Mouse (Mus musculus) cerebellum, postnatal 10 days (tissue): ENCODE data around the gene Osgin1.
A peak's percentile ranks its signal among the peaks of the same experiment; 100 is the strongest.

Source experiments
- DNase-seq, 2 experiments: peaks; one replicate each; pipeline ENCODE4 v3.0.0; 2021; ENCODE audit warnings: mixed read lengths in 2 of 2

Gene Osgin1

DNA sequence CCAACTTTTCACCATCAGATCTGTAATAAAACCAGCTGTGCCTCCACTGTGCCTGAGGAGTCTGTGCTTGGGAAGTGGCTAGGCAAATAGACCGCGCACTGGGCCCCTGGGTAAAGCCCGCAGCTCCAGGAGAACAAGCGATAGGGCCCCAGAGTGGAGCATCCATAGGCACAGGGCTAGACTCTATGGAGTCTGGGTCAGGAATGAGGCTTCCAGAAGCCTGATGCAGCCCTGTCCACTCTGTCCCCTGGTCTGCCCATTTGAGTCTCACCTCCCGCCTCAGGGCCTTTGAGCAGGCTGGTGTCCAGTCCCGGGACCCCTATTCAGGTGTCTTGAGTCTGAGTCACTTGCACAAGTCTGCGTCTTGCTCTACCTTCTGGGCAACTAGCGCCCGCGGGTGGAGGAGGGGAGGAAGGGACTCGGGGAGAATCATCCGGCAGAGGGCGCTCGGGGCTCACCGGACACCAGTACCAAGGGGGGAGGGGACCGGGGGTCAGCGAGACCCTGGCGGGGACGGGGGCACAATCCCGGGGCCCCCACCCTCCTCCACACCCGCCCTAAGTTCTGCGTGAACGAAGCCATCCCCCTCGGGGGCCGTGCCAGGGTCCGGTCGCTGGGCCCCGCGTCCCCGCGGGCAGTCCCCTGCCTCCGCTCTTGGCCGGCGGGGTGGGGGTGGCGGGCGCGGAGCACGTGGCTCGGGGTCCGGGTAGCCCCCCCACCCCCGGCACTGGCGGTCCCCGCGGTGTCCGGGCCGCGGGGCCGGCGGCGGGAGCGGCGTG, 12.5 kb downstream of the Osgin1 start, which contains the start of gene Necab2:
Gene Necab2, plus strand, starts transcription at position 509 of the 779 bp plus-strand sequence.
- DNase-seq: peak; percentile 97 to 99

DNA sequence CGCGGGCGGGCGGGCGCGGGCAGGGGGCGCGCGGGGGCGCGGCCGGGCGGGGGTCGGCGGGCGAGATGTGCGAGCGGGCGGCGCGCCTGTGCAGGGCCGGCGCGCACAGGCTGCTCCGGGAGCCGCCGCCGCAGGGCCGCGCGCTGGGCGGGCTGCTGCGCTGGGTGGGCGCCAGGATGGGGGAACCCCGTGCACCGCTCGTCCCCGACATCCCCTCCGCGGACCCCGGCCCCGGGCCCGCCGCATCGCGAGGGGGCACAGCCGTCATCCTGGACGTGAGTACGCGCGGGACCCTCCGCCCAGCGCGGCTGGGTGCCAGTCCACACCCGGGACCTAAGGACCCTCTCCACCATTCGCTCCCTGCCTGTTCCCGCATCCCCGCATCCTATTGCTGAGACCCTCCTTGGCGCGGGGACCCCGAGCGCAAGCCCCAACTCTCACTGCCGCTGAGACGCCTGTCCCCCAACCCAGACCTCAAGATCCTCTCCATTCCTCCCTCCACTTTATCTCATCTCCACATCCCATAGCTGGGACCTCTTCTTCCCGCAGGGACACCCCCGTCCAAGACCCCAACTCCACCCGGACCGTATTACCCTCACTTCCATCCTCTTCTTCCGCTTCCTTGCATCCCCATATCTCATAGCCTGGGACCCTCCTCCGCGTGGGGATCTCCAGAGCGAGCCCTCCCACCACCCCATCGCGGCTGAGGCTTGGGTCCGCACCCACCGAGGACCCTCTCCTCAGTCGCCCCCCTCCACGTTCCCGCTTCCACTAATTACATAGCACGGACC, 13.3 kb downstream of the Osgin1 start:
- DNase-seq: peak; percentile 56 to 61

DNA sequence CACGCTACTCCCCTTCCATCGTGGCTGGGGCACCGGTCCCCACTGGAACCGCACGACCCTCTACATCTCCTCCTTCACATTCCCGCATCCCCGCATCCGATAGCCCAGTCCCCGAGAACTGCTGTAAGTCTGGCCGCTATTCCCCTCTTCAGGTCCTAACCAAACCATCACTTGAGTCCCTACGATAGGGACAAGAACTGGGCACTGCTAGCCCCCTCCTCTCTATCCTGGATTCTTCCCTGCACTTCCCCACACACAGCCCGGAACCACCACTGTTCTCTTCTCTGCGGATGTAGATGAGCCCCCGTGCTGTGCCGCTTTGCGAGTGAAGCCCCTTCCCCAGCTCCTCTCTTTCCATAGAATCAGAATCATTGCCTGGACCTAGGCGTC, 13.9 kb downstream of the Osgin1 start:
- DNase-seq: no peak

DNA sequence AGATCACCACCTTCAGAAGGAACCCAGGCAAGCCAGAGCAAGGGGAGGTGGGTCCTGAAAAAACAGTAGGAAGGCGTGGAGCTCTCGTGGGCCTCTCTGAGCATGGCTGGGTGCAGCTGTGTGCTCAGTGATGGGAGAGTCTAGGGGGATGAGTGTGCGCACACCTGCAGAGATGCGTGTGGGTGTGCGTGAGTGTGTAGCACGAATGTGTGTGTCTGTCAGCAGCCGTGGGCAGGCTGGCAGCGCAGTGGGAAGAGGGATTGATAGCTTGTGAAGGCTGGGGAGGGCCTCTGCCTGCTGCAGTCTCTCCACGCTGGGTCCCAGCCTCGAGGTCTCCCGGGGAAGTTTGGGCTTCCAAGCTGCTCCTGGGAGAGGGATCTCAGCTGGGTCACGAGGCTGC, 15.7 kb downstream of the Osgin1 start:
- DNase-seq: no peak

DNA sequence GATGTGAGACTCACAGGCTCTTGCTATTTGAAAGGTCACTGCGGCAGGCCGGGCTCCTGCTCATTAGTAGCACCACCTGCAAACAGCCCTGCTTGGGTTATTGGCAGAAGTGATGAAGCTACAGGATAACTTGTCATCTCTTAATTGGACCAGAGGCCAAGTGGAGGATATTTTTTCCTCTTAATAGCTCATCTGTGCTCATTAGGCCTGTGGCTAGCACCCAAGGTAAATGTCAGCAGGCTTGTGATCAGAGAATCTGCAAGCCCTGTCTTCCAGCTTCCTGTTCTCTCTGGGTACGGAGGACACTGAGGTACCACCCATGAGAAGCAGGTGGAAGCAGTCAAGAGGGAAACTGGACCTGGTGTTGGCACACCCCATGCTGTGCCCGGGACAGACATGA, 17.2 kb downstream of the Osgin1 start:
- no peak for DNase-seq

DNA sequence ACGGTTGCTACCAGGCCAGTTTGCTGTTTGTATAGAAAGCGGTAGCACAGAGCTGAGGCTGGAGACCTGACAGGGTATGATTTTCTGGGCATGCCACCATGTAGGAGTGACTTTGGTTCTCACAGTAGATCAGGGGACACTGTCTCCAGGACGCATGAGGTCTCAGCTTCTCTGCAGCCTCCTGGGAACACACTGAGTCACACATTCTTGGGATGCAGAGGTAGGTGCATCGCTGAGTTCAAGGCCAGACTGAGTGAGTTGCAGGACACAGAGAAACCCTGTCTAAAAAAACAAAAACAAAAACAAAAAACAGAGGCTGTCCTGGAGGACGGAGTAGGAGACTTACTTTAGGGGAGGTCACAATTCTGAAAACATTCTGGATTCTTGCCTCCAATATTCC, 19.0 kb downstream of the Osgin1 start:
- DNase-seq: no peak

DNA sequence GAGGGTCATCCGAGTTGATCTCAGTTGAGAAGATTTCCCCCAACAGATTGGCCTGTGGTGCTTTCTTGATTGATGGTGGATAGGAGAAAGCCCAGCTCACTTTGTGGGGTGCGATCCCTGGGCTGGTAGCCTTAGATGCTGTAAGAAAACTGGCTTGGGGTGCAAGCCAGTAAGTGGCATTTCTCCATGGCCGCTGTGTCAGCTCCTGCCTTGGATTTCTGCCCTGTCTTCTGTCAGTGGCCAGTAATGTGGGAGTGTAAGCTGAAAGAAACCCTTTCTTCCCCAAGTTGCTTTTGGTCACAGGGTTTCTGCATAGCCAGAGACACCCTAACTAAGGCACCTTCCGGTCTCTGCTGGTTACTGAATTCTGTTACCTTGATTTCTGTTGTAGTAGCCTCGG, 22.1 kb downstream of the Osgin1 start:
- DNase-seq: no peak

DNA sequence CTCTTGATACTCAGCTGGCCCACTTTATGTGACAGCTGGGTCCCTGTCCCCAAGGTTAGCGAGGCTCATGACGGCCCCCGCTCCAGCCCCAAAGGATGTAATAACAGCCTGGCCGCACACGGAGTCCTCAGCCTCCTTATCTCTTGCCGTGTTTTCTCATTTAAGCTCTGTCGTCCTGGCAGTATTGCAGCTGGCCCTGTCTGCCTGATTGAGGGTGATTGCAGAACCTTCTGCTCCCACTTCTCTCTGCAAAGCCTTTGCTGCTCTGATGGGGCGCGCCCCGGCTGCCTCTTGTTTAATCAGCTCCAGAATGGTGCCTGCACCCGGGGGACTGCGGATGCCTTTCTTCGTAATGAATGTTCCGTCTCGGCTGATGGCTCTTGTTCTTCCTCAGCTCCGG, 25.8 kb downstream of the Osgin1 start:
- DNase-seq: peak; percentile 63 to 64

DNA sequence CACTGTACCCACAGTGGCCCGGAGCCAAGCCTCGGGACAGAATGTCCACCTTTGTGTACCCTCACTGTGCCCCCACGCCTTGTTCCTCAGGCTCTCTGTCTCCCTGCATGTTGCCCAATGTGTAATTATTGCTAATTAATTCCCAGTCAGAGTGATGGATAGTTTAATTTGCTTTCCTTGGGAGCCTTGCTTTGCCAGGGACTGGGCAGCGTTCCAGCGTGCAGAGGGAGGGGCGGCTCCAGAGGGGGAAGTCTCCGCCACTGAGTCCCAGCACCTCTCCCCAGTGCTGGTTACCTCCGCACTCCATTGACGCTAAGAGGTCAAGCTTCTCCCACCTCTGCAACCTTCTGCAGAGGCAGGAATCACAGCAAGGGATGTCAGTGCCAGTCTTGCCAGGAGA, 27.4 kb downstream of the Osgin1 start:
- peak; percentile 64 to 72 for DNase-seq

DNA sequence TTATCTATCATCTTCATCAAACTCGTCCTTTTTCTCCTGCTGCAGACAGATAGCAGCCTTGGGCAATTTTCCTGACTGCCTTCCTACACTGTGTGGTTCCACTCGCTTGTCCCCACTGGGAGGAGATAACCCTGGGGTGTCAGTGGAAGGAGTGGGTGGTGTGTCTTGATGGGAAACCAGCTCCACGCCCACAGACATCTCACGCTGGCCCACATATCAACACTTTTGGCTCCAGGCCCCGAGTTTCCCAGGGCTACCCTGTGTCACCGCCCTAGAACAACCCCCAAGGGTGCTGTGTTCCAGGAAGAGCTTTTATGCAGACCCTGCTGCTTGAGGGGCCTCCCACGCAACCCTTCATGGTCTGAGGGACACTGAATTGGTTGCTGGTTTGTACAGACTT, 29.8 kb downstream of the Osgin1 start:
- no peak for DNase-seq

DNA sequence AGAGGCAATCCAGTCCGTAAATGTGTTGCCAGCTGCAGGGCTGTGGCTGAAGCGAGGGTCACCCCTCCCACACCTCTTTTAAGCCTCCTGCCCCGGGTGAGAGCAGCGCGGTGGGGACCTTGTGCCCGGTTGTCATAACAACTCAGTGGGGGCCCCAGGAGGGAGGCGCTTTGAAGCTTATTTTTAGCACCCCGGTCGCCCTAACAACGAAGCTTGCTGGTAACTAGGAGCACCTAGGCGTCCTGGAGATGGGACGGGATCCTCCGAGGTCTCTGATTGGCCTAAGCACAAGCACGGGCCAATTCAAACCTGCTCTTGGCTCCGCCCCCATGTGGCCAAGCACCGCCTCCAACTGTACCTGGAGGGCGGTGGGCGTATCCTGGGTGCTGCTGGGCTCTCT, 32.2 kb downstream of the Osgin1 start:
- DNase-seq: peak; percentile 42 to 48

DNA sequence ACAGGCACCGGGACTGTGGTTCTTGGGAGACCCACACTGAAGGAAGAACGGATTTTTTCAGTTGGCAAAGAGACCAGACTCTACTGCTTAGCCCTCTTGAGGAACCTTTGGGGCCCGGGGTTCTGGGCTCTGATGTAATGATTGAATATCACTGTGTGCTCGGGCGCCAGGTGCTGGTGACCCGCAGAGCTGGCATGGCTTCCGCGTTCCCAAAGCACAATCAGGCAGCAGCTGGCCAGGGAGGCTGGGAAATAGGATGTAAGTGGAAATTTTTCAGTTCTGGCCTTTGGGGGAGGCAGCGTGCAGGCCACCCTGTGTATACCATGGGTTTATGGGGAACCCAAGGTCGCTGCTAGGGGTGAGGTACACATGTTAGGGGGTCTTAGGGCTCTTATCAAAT, 32.9 kb downstream of the Osgin1 start:
- DNase-seq: peak; percentile 52 to 55

DNA sequence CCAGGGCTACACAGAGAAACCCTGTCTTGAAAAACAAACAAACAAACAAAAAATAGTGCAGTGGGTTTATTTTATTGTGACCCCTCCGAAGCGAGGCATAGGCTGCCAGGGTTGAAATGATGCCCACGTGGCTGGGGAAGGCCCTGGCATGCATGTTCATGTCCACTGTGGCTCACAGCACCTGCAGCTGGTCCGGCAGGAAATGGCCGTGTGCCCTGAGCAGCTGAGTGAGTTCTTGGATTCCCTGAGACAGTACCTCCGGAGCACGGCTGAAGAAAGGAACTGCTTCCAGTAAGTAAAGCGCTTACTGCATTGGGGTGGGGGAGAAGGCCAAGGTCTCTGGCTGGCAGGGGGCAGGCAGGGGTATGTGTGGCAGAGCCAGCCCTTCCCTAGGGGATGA, 34.2 kb downstream of the Osgin1 start:
- DNase-seq: peak; percentile 54 to 65

DNA sequence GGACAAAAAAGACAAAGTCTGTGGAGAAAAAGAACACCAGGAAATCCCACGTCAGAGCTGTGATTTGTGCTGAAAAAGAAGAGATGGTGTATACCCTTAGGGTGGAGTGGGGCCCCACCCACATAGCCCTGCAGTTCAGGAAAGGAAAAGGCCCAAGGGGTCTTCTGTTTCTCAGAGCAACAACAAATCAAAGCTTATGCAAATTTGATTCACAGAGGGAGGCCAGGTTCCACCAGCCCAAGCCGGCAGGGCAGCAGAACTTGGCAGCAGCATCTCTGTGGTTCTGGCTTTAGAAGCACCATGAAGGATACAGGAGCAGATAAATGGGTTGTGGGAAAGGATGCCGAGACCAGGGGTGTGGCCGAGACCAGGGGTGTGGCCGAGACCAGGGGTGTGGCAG, 44.8 kb downstream of the Osgin1 start:
- no peak for DNase-seq

DNA sequence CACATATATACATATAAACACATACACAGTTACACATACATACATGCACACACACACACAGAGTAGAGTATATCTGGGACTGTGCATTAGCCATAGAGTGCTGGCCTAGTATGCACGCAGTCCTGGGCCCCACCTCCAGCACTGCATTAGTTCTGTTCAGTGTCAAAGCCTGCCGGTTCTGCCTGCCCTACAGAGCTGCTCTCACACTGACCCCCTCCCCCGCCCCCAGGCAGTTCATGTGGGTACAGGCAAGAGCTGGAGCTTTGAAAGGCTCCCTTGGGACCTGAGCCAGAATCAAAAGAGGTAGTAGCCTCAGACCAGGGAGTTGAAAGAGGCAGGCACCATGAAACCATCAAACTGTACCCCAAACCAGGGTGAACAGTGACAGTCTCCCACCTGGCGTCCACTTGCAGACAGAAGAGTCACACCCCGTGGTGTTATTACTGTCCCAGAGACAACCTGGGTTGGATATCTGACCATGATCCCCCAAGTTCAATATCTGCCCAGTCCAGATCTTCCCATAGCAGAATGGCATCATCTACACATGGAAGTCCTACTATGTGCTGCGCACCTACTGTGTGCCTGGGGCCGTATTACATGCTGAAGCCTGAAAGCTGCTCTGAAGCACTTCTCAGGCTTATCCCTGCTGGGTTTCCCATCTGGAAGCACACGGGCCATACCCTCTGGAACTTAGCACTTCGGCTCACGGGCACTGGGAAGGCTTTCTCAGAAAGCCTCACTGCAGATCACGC, 50.4 kb downstream of the Osgin1 start:
- no peak for DNase-seq

DNA sequence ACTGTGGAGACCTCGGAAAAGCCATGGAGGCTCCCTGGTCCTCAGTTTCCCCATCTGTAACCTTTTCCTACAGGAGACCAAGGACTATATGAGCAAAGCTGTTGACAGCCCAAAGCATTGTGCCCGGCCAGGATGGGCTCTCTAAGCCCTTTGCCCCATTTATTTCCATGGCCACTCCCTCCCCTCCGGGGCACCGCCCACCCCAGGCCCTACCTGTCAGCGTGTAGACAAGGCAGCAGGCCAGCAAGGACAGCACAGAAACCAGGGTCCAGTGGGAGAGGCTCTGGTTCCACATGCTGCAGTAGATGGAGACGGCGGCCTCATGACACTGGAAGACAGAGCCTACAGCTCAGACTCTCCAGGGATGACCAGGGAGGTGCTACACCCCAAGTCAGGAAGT, 53.2 kb downstream of the Osgin1 start:
- no peak for DNase-seq
